Mouse (Mus musculus): ENCODE measurements around the gene Actn3. TPM values are rescaled to one million over a fixed set of nuclear protein-coding genes. Genes with fewer than 3 reads are reported as not detected.
"Not testable (repeated sequence)": the region's sequence is repeated elsewhere in the genome, so short reads cannot be mapped to it uniquely, and the experiment has no call there.

Gene Actn3
- polyA plus RNA-seq, 1 experiment from 2014 or later = 4.0 TPM

DNA sequence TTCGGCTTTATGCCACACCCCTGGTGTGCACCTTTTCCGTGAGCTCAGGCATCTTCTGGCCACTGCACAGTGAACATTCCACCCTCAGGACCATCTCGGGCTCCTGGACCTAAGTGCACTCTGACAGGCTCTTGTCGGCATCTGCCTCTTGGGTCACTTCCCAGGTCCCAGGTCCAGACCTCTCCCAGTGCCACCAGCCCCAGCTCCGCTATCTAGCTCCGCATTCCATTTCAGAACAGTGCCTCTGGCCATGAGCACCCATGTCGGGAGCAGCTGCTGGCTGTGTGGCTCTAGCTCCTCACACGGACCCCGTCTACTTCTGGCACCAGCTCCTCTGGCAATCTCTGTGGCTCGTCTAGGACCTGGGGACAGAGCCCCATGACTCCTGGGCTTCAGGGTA lies 12.1 kb upstream of the Actn3 start:
- no peak overlapping the region for H3K4me3 ChIP-seq (replicated peaks; ENCODE audit: low read depth, low read length)
- no peaks in the 10 kb centered on the region for H3K9me3 ChIP-seq (replicated peaks; ENCODE audit: low read length)
- no peaks in the 10 kb centered on the region for H3K36me3 ChIP-seq (ENCODE audit: insufficient read depth, low read length)
- no peaks in the 10 kb centered on the region for H3K27me3 ChIP-seq (ENCODE audit: insufficient read depth, low read length)
- H3K4me1 ChIP-seq (replicated peaks; ENCODE audit: insufficient read depth, low read length) = no peaks in the 10 kb centered on the region
- TF ChIP-seq CTCF (IDR thresholded peaks at IDR 0.05; ENCODE audit: low read depth) = no peak
- DNase-seq (ENCODE audit: low spot score) (no peak), ATAC-seq (replicated peaks; ENCODE audit: low FRiP score, low read depth) (no peak)
- H3K9ac ChIP-seq (ENCODE audit: low read depth, low read length) = no peak overlapping the region
- H3K4me2 ChIP-seq (ENCODE audit: low read length) = no peak overlapping the region
- H3K27ac ChIP-seq = no peak overlapping the region
- WGBS = 81% methylated on average over 10 of the region's 10 CpGs

DNA sequence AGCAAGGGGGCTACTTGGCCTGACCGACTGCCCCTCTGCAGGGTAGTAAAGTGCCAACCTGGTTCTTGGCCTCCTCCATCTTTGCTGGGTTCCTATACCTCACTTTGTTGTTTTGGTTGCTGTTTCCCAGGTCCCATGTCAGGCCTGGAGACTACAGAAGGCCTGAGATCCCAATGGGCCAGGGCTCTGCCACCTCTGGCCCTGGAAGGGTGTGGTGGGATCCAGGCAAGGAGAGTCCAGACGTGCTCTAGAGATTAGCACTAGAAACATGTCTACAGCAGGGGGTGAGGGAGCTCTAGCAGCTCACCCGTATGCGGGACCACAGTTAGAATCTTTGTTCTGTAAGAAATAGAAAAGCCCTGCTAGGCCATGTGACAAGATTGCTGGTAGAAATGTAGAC lies 6.3 kb upstream of the Actn3 start:
- TF ChIP-seq CTCF (IDR thresholded peaks at IDR 0.05; ENCODE audit: low read depth) = no peak
- H3K9me3 ChIP-seq (replicated peaks; ENCODE audit: low read length) = no peaks in the 10 kb centered on the region

DNA sequence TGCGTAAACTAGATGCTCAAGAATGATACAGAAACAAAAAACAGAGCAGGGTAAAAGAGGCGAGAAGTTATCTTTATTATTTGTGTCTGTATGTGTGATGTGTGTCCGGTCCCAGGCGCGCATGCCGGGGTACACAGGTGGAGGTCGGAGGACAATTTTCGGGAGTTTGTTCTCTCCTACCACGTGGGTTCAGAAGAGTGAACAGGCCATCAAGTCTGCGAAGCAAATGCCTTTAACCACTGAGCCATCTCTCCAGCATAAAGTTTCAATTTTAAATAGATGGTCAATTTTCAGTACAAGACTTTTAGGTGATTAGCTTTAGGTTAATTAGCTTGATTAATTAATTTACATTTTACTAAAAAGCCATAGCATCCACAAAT lies 1.6 kb upstream of the Actn3 start:
- DNase-seq (ENCODE audit: low spot score) (no peak), ATAC-seq (replicated peaks; ENCODE audit: low FRiP score, low read depth) (no peak)
- no peak overlapping the region for H3K27ac ChIP-seq
- peak overlapping the region; percentile 91 for H3K4me3 ChIP-seq (replicated peaks; ENCODE audit: low read depth, low read length)
- peaks cover 4% of the 10 kb centered on the region; the same call in 1 of the 2 replicates for H3K36me3 ChIP-seq (ENCODE audit: insufficient read depth, low read length)
- peak overlapping the region; percentile 87 for H3K4me2 ChIP-seq (ENCODE audit: low read length)
- 60% methylated on average over 10 of the region's 10 CpGs for WGBS
- H3K27me3 ChIP-seq (ENCODE audit: insufficient read depth, low read length) = no peaks in the 10 kb centered on the region
- H3K9me3 ChIP-seq (replicated peaks; ENCODE audit: low read length) = no peaks in the 10 kb centered on the region
- H3K9ac ChIP-seq (ENCODE audit: low read depth, low read length) = 0 out of 2 replicates have a peak overlapping the region, but pooled peaks have one; percentile 85
- peaks cover 5% of the 10 kb centered on the region; the same call in 1 of the 2 replicates for H3K4me1 ChIP-seq (replicated peaks; ENCODE audit: insufficient read depth, low read length)
- TF ChIP-seq CTCF (IDR thresholded peaks at IDR 0.05; ENCODE audit: low read depth) = no peak

More for the DNA sequence above, 6.3 kb upstream of the Actn3 start:
- WGBS = 87% methylated on average over 4 of the region's 4 CpGs
- DNase-seq (ENCODE audit: low spot score) (no peak), ATAC-seq (replicated peaks; ENCODE audit: low FRiP score, low read depth) (no peak)
- no peak overlapping the region for H3K9ac ChIP-seq (ENCODE audit: low read depth, low read length)
- no peak overlapping the region for H3K27ac ChIP-seq
- no peaks in the 10 kb centered on the region for H3K27me3 ChIP-seq (ENCODE audit: insufficient read depth, low read length)
- H3K4me1 ChIP-seq (replicated peaks; ENCODE audit: insufficient read depth, low read length) = no peaks in the 10 kb centered on the region
- H3K4me2 ChIP-seq (ENCODE audit: low read length) = no peak overlapping the region
- H3K36me3 ChIP-seq (ENCODE audit: insufficient read depth, low read length) = peaks cover 4% of the 10 kb centered on the region; the same call in 1 of the 2 replicates
- no peak overlapping the region for H3K4me3 ChIP-seq (replicated peaks; ENCODE audit: low read depth, low read length)

DNA sequence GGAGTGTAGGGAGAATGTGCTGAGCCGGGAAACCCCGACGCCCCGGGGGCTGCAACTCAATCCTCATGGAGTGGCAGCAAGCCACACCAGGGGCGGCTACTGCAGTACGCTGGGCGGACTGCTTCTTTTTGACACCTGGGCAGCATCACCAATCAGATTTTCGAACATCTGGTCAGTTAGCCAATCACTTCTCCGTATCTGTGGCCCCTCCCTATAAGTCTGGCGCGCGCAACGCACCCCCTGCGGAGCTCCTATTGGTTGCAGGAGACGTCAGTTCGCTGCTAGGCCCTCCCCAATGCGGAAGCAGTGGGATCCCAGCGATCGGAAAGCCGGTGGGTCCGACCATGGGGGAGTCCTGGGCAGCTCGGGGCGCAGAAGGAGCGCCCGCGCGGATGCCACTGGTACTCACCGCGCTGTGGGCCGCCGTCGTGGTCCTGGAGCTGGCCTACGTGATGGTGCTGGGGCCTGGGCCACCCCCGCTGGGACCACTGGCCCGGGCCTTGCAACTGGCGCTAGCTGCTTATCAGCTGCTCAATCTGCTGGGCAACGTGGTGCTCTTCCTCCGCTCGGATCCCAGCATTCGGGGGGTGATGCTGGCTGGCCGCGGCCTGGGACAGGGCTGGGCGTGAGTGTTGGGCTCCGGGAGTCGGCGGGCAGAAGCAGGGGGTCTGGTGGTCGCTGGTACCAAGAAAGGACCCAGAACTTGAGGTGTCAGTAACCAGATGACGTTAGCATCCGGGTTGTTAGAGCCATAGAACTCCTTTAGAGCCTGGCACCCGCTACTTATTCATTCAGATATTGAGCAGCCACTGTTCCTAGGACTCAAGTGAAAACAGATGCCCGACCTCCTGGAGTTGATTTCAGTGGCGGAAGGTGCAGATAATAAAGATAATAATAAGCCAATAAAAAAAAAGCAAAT lies 955 bp upstream of the Actn3 start, which contains the start of gene Zdhhc24:
Gene Zdhhc24 (plus strand): TSS at position 264 of the 919 bp plus-strand sequence.
- ATAC-seq (replicated peaks; ENCODE audit: low FRiP score, low read depth) (peak; percentile 97), DNase-seq (ENCODE audit: low spot score) (peak; percentile 99)
- H3K9me3 ChIP-seq (replicated peaks; ENCODE audit: low read length) = no peaks in the 10 kb centered on the region
- peak within 1 kb of the TSS; percentile 36; the same call in 1 of the 2 replicates for H3K27ac ChIP-seq
- H3K9ac ChIP-seq (ENCODE audit: low read depth, low read length) = peak within 1 kb of the TSS; percentile 85
- peaks cover 5% of the 10 kb centered on the region; the same call in 1 of the 2 replicates for H3K4me1 ChIP-seq (replicated peaks; ENCODE audit: insufficient read depth, low read length)
- no peak for TF ChIP-seq CTCF (IDR thresholded peaks at IDR 0.05; ENCODE audit: low read depth)
- peak within 1 kb of the TSS; percentile 91 for H3K4me3 ChIP-seq (replicated peaks; ENCODE audit: low read depth, low read length)
- H3K36me3 ChIP-seq (ENCODE audit: insufficient read depth, low read length) = peaks cover 4% of the 10 kb centered on the region; the same call in 1 of the 2 replicates
- 1% methylated on average over 52 of the region's 52 CpGs for WGBS
- H3K27me3 ChIP-seq (ENCODE audit: insufficient read depth, low read length) = no peaks in the 10 kb centered on the region
- peak within 1 kb of the TSS; percentile 87 for H3K4me2 ChIP-seq (ENCODE audit: low read length)

DNA sequence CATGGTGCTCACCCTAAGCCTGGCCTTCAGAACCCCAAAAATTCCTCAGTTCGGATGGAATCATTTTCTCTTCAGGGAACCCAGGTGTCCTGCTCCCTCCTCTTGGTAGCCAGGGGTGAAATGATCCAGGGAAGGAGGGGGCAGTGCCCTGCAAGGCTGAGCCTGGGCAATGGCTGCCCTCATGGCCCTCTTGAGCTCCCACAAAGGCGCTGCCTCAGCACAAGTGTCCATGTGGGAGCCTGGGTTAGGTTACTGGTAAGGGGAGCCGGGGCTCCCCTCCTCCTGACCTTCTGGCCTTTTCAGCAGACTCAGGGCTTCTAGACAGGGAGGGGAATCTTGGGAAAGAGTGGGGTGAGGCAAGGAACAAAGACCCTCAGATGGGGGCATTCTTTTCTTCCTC lies 954 bp downstream of the Actn3 start:
- Histone ChIP-seq H3K4me2 (ENCODE audit: low read length) (no peak overlapping the region), H3K4me3 (replicated peaks; ENCODE audit: low read depth, low read length) (no peak overlapping the region), H3K9ac (ENCODE audit: low read depth, low read length) (no peak overlapping the region), H3K9me3 (replicated peaks; ENCODE audit: low read length) (no peaks in the 10 kb centered on the region), H3K36me3 (ENCODE audit: insufficient read depth, low read length) (peaks cover 4% of the 10 kb centered on the region; the same call in 1 of the 2 replicates), H3K27ac (no peak overlapping the region), H3K27me3 (ENCODE audit: insufficient read depth, low read length) (no peaks in the 10 kb centered on the region), H3K4me1 (replicated peaks; ENCODE audit: insufficient read depth, low read length) (peaks cover 5% of the 10 kb centered on the region; the same call in 1 of the 2 replicates)
- TF ChIP-seq CTCF (IDR thresholded peaks at IDR 0.05; ENCODE audit: low read depth) = no peak
- peak; percentile 4 for DNase-seq (ENCODE audit: low spot score)
- ATAC-seq (replicated peaks; ENCODE audit: low FRiP score, low read depth) = no peak
- 46% methylated on average over 3 of the region's 3 CpGs for WGBS

DNA sequence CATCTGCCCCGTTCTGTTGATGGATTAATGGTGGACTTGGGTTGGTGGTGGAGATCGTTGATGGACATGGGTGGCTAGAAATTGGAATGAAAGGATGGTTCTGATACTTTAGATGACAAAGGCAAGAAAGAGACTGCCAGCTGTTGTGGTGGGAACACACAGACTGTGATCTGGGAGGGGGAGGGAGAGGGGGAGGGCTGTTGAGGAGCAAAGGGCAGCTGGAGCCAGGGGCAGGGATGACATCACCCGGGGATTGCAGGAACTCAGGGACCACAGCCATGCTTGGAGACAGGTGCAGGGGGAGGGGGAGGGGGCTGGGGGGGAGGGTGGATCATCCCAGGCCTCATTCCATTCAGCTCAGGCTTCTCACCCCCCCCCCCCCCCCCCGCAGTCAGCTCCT lies 1.5 kb downstream of the Actn3 start:
- ATAC-seq (replicated peaks; ENCODE audit: low FRiP score, low read depth) = no peak
- no peak for TF ChIP-seq CTCF (IDR thresholded peaks at IDR 0.05; ENCODE audit: low read depth)

DNA sequence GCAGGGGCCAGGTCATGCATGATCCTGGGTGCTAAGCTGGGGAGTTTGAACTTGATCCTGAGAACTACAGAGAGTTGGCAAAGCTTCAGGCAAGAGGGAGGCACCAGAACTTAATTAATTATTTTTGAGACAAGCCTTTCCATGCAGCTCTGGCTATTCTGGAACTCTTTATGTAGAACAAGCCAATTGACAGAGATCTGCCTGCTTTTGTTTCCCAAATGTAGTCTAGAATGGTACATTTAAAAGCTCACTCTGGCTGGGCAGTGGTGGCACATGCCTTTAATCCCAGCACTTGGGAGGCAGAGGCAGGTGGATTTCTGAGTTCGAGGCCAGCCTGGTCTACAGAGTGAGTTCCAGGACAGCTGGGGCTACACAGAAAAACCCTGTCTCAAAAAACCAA lies 3.1 kb downstream of the Actn3 start:
- H3K4me1 ChIP-seq (replicated peaks; ENCODE audit: insufficient read depth, low read length); H3K36me3 ChIP-seq (ENCODE audit: insufficient read depth, low read length); H3K9ac ChIP-seq (ENCODE audit: low read depth, low read length); H3K4me3 ChIP-seq (replicated peaks; ENCODE audit: low read depth, low read length); H3K9me3 ChIP-seq (replicated peaks; ENCODE audit: low read length); H3K27ac ChIP-seq; H3K27me3 ChIP-seq (ENCODE audit: insufficient read depth, low read length); H3K4me2 ChIP-seq (ENCODE audit: low read length); ATAC-seq (replicated peaks; ENCODE audit: low FRiP score, low read depth); DNase-seq (ENCODE audit: low spot score): not testable (repeated sequence)
- 79% methylated on average over 1 of the region's 1 CpGs for WGBS

More for the DNA sequence above, 1.5 kb downstream of the Actn3 start:
- H3K4me1 ChIP-seq (replicated peaks; ENCODE audit: insufficient read depth, low read length) = peaks cover 5% of the 10 kb centered on the region; the same call in 1 of the 2 replicates
- no peak overlapping the region for H3K9ac ChIP-seq (ENCODE audit: low read depth, low read length)
- no peaks in the 10 kb centered on the region for H3K9me3 ChIP-seq (replicated peaks; ENCODE audit: low read length)
- H3K36me3 ChIP-seq (ENCODE audit: insufficient read depth, low read length) = peaks cover 4% of the 10 kb centered on the region; the same call in 1 of the 2 replicates
- DNase-seq (ENCODE audit: low spot score) = no peak
- H3K27ac ChIP-seq = no peak overlapping the region
- H3K4me2 ChIP-seq (ENCODE audit: low read length) = no peak overlapping the region
- 37% methylated on average over 4 of the region's 4 CpGs for WGBS
- no peak overlapping the region for H3K4me3 ChIP-seq (replicated peaks; ENCODE audit: low read depth, low read length)
- no peaks in the 10 kb centered on the region for H3K27me3 ChIP-seq (ENCODE audit: insufficient read depth, low read length)

Data from kidney, postnatal 0 days (tissue).